Mouse (Mus musculus) bone marrow macrophage, adult 2 months (primary cell): ENCODE results near the gene Map3k13.

Experiments used
- CTCF ChIP-seq: IDR thresholded peaks from 2 replicates; pipeline ENCODE4 v1.5.1; 2012; ENCODE audit warnings: low read depth, mild to moderate bottlenecking, low read length, moderate library complexity
- POLR2A ChIP-seq: IDR thresholded peaks from 2 replicates; pipeline ENCODE4 v1.6.1; 2012; ENCODE audit warnings: mild to moderate bottlenecking, low read depth, low read length, borderline replicate concordance

- TF ChIP-seq CTCF (no peak), POLR2A (no peak)
Measured at GRCm38 (mm10) chr16:21830784-21831183, 36.6 kb downstream of the Map3k13 start.
